Mouse (Mus musculus): ENCODE results near the gene Ncf4. TPM values are rescaled to one million over a fixed set of nuclear protein-coding genes. Genes with fewer than 3 reads are reported as not detected.
"Not testable (repeated sequence)": the region's sequence is repeated elsewhere in the genome, so short reads cannot be mapped to it uniquely, and the experiment has no call there.

Ncf4 gene
- total and polyA plus RNA-seq, 2 experiments from 2014 or later: 1.6 to 3.0 TPM

DNA sequence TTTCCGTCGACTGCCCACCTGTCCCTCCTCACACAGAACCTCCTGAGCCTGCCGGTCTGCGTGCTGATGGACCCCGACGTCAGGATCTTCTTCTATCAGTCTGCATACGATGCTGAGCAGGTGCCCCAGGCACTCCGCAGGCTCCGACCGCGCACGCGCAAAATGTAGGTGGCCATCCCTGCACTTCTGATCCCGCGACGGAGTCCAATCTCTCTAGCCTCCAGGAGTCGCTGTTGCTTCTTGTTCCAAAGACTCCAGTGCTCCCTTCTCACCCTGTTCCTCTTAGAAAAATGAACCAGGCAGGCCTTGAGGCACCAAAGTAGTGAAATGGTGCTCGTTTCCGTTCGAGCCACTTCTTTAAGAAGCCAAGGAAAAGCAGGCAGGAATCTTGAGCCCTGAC, 10.2 kb downstream of the Ncf4 start:
- Histone ChIP-seq H3K9me3 (ENCODE audit: low read length) (no peaks in the 10 kb centered on the region), H3K4me2 (ENCODE audit: low read depth, low read length) (no peak overlapping the region), H3K36me3 (ENCODE audit: insufficient read depth, low read length) (no peaks in the 10 kb centered on the region), H3K27me3 (ENCODE audit: insufficient read depth, low read length) (no peaks in the 10 kb centered on the region), H3K4me3 (ENCODE audit: low read length) (no peak overlapping the region), H3K4me1 (ENCODE audit: insufficient read depth, low read length) (no peaks in the 10 kb centered on the region), H3K27ac (no peak overlapping the region), H3K9ac (replicated peaks; ENCODE audit: low read length) (no peak overlapping the region; the same call in 1 of the 2 replicates)
- DNase-seq (ENCODE audit: low spot score): peak; percentile 88
- peak; percentile 36; the same call in 1 of the 2 replicates for ATAC-seq
- TF ChIP-seq CTCF (IDR thresholded peaks at IDR 0.05; ENCODE audit: low read depth): peak; percentile 67
- WGBS: 21% methylated on average over 20 of the region's 20 CpGs

DNA sequence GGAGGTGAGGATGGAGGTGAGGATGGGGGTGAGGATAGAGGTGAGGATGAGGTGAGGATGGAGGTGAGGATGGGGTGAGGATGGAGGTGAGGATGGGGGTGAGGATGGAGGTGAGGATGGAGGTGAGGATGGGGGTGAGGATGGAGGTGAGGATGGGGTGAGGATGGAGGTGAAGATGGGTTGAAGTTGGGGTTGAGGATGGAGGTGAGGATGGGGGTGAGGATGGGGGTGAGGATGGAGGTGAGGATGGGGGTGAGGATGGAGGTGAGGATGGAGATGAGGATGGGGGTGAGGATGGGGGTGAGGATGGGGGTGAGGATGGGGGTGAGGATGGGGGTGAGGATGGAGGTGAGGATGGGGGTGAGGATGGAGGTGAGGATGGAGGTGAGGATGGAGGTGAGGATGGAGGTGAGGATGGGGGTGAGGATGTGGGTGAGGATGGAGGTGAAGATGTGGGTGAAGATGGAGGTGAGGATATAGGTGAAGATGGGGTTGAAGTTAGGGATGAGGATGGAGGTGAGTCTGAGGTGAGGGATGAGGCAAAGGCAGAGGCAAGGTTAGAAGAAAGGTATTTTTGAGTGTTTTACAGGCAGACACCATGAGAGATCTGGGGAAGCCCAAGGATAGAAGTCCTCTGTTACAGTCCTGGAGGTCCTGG, 12.1 kb downstream of the Ncf4 start:
- not testable (repeated sequence) for H3K4me1 ChIP-seq (ENCODE audit: insufficient read depth, low read length); H3K4me2 ChIP-seq (ENCODE audit: low read depth, low read length); H3K36me3 ChIP-seq (ENCODE audit: insufficient read depth, low read length); DNase-seq (ENCODE audit: low spot score); H3K9ac ChIP-seq (replicated peaks; ENCODE audit: low read length); ATAC-seq; H3K9me3 ChIP-seq (ENCODE audit: low read length); H3K4me3 ChIP-seq (ENCODE audit: low read length); H3K27me3 ChIP-seq (ENCODE audit: insufficient read depth, low read length); H3K27ac ChIP-seq

- DNase-seq (ENCODE audit: low spot score): peak; percentile 79
- Histone ChIP-seq H3K4me1 (ENCODE audit: insufficient read depth, low read length) (no peaks in the 10 kb centered on the region), H3K4me3 (ENCODE audit: low read length) (no peak overlapping the region), H3K9ac (replicated peaks; ENCODE audit: low read length) (0 out of 2 replicates have a peak overlapping the region, but pooled peaks have one; percentile 13), H3K4me2 (ENCODE audit: low read depth, low read length) (no peak overlapping the region), H3K9me3 (ENCODE audit: low read length) (no peaks in the 10 kb centered on the region), H3K27ac (no peak overlapping the region), H3K27me3 (ENCODE audit: insufficient read depth, low read length) (no peaks in the 10 kb centered on the region), H3K36me3 (ENCODE audit: insufficient read depth, low read length) (no peaks in the 10 kb centered on the region)
- 37% methylated on average over 7 of the region's 7 CpGs for WGBS
- peak; percentile 47; the same call in 1 of the 2 replicates for ATAC-seq
- peak; percentile 96 for TF ChIP-seq CTCF (IDR thresholded peaks at IDR 0.05; ENCODE audit: low read depth)
These were observed 12.9 kb downstream of the Ncf4 start for GRCm38 (mm10) chr15:78257326-78258050.

- 82% methylated on average over 10 of the region's 10 CpGs for WGBS
- H3K27me3 ChIP-seq (ENCODE audit: insufficient read depth, low read length): no peaks in the 10 kb centered on the region
- H3K9me3 ChIP-seq (ENCODE audit: low read length): no peaks in the 10 kb centered on the region
- no peak overlapping the region for H3K27ac ChIP-seq
- DNase-seq (ENCODE audit: low spot score) (no peak), ATAC-seq (no peak)
- no peak overlapping the region for H3K4me3 ChIP-seq (ENCODE audit: low read length)
- no peak overlapping the region for H3K9ac ChIP-seq (replicated peaks; ENCODE audit: low read length)
- TF ChIP-seq CTCF (IDR thresholded peaks at IDR 0.05; ENCODE audit: low read depth): no peak
- no peaks in the 10 kb centered on the region for H3K36me3 ChIP-seq (ENCODE audit: insufficient read depth, low read length)
- H3K4me1 ChIP-seq (ENCODE audit: insufficient read depth, low read length): no peaks in the 10 kb centered on the region
- H3K4me2 ChIP-seq (ENCODE audit: low read depth, low read length): no peak overlapping the region
These were observed 13.8 kb downstream of the Ncf4 start for GRCm38 (mm10) chr15:78258246-78258865.

- Histone ChIP-seq H3K9me3 (ENCODE audit: low read length) (no peaks in the 10 kb centered on the region), H3K27me3 (ENCODE audit: insufficient read depth, low read length) (no peaks in the 10 kb centered on the region), H3K36me3 (ENCODE audit: insufficient read depth, low read length) (no peaks in the 10 kb centered on the region), H3K27ac (no peak overlapping the region), H3K9ac (replicated peaks; ENCODE audit: low read length) (no peak overlapping the region), H3K4me1 (ENCODE audit: insufficient read depth, low read length) (no peaks in the 10 kb centered on the region), H3K4me2 (ENCODE audit: low read depth, low read length) (no peak overlapping the region), H3K4me3 (ENCODE audit: low read length) (no peak overlapping the region)
- no peak for TF ChIP-seq CTCF (IDR thresholded peaks at IDR 0.05; ENCODE audit: low read depth)
- no peak for ATAC-seq
- DNase-seq (ENCODE audit: low spot score): no peak
- 70% methylated on average over 13 of the region's 13 CpGs for WGBS
These were observed 16.2 kb downstream of the Ncf4 start for GRCm38 (mm10) chr15:78260668-78261333.

- H3K27me3 ChIP-seq (ENCODE audit: insufficient read depth, low read length): no peaks in the 10 kb centered on the region
- H3K36me3 ChIP-seq (ENCODE audit: insufficient read depth, low read length): no peaks in the 10 kb centered on the region
- no peak for TF ChIP-seq CTCF (IDR thresholded peaks at IDR 0.05; ENCODE audit: low read depth)
- no peak overlapping the region for H3K4me2 ChIP-seq (ENCODE audit: low read depth, low read length)
- H3K27ac ChIP-seq: no peak overlapping the region
- peak; percentile 59 for DNase-seq (ENCODE audit: low spot score)
- 53% methylated on average over 3 of the region's 3 CpGs for WGBS
- H3K9me3 ChIP-seq (ENCODE audit: low read length): no peaks in the 10 kb centered on the region
- no peak overlapping the region for H3K4me3 ChIP-seq (ENCODE audit: low read length)
- no peak overlapping the region for H3K9ac ChIP-seq (replicated peaks; ENCODE audit: low read length)
- no peaks in the 10 kb centered on the region for H3K4me1 ChIP-seq (ENCODE audit: insufficient read depth, low read length)
- ATAC-seq: no peak
These were observed 18.7 kb downstream of the Ncf4 start for GRCm38 (mm10) chr15:78263286-78263685.

Measured in hindbrain, postnatal 0 days (tissue).